Mouse (Mus musculus): ENCODE results near the gene Gsdmc4.

DNA sequence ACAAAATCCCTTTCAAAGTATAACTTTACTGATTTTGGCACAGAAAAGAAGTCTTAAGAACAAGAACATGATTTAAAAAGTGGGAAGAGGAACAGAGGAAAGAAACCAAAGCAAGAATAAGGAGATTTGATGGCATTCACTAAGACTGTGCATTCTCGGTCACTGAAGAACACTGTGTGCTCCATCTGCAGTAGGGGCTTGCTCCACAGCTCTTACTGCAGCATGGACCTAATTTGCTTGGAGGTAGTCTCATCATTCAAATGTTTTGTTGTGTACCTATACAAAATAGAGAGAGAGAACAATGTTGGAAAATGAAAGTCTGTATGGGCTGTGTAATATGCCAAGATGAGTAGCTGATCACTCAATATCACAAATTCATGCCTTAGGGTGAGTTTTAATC is 19.3 kb upstream of the Gsdmc4 start:
- TF ChIP-seq CTCF (IDR thresholded peaks at IDR 0.05; ENCODE audit: borderline replicate concordance, insufficient read depth, low read length) = no peak
- no peak for TF ChIP-seq POLR2A (IDR thresholded peaks at IDR 0.05; ENCODE audit: low read depth, low read length)

Data from embryonic fibroblast, embryonic 13.5 days (primary cell).